Mouse (Mus musculus): ENCODE measurements around the gene Taldo1. TPM values are rescaled to one million over a fixed set of nuclear protein-coding genes. Genes with fewer than 3 reads are reported as not detected.

Gene Taldo1
- 360 and 366 TPM in 2 replicates for polyA plus RNA-seq (2012; rRNA removed; ENCODE audit: low replicate concordance)

DNA sequence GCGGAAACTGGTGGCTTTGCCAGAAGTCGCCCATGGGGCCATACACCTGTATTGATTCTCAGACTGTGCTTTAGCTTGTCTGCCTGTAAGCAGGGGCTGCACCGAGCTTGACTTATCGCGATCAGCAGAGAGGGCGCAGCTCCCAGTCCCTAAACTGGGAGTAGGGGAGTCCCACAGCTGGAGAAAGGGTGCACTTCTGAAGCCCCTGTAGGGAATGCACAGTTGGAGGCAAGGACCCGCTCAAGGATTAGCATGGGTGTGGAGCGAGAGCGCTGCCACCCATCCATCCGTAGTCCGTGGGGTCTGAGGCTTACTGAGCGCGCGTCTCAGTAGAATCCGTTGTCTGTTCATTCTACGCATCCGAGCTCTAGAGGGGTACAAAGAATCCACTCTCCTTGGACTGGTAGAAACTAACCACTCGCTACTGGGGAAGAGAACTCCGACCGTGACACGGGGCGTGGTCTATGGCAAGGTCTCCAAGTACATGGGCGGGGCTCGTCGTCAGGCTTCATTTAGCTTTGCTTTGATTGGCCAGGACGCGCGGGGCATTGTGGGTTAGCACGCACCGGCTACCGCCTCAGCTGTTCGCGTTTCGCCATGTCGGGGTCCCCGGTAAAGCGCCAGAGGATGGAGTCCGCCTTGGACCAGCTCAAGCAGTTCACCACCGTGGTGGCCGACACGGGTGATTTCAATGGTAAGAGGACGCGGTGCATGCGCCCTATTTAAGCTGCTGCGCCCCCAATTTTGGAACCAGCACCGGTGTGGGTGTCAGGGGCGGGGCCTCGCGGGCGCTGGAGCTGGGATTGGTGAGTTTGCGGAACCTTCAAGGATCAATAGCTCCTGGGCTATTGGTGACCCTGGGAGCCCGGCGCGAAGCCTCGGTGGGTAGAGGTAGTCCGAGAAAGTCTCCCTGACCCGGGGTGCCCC lies at the start of gene Taldo1:
Gene Taldo1, plus strand, starts transcription at position 575 of the 927 bp plus-strand sequence.

DNA sequence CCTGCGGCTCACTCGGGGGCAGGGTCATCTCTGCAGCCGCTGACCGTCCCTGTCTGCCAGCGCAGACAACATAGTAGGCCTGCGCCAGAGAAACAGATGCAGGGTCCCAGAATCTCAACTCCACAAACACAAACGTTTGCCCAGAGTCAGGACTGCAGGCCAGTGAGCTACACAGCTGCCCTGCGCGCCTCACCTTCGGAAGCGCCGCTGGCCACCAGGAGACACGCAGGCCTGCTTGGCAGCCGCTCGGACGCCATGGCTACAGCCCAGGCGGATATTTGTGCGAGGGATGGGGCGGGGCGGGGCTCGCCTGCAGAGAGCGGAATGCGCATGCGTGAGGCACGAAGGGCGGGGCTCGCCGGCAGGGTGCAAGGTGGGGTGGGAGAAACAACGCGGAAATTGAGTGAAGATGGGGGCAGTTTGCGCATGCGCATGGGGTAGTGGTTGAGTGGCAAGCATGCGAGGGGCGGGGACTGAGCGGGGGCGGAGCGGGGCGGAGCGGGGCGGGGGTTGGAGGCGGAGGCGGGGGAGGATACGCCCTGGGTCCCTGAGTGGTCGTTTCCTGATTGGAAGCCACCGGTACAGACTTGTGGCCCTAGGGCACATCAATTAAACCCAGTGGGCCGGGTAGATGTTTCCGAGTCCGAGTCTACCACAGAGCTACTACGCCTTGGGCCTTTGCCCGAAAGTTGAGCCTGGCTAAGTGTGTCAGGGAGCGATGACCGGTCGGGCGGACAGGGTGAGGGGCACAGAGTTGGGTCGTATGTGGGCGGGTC lies 22.0 kb downstream of the Taldo1 start, which contains the start of gene Gatd1:
Gene Gatd1, minus strand, starts transcription at position 328 of the 776 bp plus-strand sequence.

GRCm38 (mm10) chr7:141429310-141429709 lies 37.3 kb downstream of the Taldo1 start, which contains the start of gene Cend1:
Gene Cend1 (minus strand): TSS chr7:141429491.

DNA sequence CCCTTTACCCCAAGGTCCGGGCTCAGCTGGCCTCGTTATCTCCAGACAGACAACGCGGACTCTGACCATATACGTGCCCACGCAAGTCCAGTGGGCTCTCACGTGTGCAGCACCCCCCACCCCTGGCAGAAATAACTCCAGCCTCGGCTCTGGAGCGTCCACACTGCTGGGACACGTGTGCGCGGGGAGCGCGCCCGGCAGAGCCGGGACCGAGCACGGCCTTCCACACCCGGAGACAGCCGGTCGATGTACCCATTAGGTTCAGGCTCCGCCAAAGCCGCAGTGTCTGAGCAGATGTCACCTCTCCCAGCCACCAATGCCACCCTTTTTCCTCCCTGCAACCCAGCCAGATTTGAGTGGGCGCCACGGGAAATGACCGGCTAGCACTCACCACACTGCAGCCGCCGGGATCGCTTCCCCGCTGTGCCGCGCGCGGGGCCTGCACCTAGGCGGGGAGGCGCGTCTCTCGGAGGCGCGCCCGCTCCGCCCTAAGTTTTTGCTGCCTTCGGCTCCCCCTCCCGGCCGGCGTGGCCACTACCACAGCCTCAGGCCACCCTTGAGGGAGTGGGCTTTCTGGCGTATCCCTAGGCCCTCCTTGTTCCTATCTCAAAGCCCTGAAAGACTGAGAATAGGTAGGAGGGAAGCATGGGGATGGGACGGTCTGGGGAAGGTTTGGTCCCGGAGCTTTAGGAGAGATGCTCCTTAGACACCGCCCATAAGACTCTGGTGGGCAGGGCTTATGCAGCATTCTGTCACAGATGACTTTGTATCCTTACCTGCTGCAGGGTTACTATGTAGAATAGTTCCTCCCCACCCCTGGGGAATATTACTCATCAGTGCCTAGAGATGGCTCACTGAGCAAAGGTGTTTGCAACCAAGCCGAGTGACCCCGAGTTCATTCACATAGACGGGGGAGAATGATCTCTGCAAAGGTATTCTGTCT lies 45.5 kb downstream of the Taldo1 start, which contains the start of gene Slc25a22:
Gene Slc25a22, minus strand, starts transcription at position 715 of the 943 bp plus-strand sequence.

DNA sequence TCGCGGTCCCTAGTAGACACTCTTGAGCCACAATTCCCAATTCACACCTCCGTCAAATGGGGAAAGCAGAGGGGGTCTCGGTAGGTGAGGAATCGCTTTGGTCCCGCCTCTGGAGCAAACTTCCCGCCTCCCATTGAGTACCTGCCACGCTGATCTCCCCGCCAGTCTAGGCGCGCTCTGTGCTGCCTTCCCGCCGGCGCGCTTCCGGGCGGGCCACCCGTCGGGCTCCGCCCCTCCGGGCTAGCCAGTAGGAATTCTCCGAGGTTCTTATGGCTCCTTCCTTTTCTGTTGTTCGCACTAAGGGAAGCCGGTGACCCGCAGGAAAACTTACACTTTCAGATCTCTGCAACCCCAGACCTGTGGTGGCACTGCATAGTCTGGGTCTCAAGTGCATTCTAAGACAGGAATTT lies 51.8 kb downstream of the Taldo1 start, which contains the start of gene Pidd1:
Gene Pidd1, minus strand, starts transcription at position 198 of the 410 bp plus-strand sequence.

DNA sequence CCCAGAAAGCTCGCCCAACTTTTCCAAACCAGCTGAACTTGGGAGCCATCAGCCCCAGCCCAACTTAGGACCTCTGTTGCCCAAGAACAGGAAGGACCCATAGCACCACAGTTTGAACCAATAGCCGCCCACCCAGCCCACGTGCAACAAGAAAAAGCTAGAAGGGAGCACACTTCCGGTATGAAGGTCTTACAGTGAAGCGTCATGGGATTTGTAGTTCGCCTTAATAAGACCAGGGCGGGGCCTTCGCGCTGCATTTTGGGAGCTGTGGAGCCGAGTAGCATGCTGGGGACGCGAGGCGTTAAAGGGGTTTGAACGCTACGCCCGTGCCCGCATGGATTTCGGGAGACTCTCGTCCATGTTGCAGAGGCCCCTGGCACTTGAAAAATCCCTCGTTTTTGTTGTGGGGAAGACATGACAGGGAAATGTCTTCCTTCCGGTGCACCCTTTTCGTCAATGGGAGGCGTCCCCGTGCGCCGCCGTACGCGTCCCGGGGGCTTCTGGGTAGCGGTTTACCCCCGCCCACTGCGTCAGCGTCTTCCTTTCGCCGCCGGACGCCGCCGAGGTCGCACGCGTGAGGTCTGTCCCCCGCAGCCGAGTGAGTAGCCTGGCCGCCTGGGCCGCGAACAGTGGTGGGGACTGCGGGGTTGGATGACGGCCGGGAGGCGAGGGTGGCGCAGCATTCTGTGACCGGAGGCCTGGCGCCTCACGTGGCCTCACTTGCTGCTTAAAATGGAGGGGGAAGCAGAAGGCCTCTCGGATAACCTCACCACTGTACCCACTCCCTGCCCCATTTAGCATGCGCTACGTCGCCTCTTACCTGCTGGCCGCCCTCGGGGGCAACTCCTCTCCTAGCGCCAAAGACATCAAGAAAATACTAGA lies 55.4 kb downstream of the Taldo1 start, which contains the start of gene Rplp2:
Gene Rplp2, plus strand, starts transcription at position 261 of the 882 bp plus-strand sequence.

Other genes starting within 250 kb of the Taldo1 start
- gene Rnh1, start 219.3 kb upstream of the Taldo1 start, polyA plus RNA-seq (2012; rRNA removed; ENCODE audit: low replicate concordance), result 122 and 142 TPM in 2 replicates
- 52.0 and 63.9 TPM in 2 replicates for gene Hras, start 198.2 kb upstream of the Taldo1 start, polyA plus RNA-seq (2012; rRNA removed; ENCODE audit: low replicate concordance)
- gene Lrrc56, start 198.0 kb upstream of the Taldo1 start, polyA plus RNA-seq (2012; rRNA removed; ENCODE audit: low replicate concordance), result 7.7 and 9.8 TPM in 2 replicates
- gene Lmntd2, start 178.1 kb upstream of the Taldo1 start, polyA plus RNA-seq (2012; rRNA removed; ENCODE audit: low replicate concordance), result 4.3 and 5.2 TPM in 2 replicates
- gene Rassf7, start 176.3 kb upstream of the Taldo1 start, polyA plus RNA-seq (2012; rRNA removed; ENCODE audit: low replicate concordance), result 20.0 and 26.7 TPM in 2 replicates
- gene Phrf1, start 163.4 kb upstream of the Taldo1 start, polyA plus RNA-seq (2012; rRNA removed; ENCODE audit: low replicate concordance), result 14.1 and 24.6 TPM in 2 replicates
- gene Irf7, start 125.7 kb upstream of the Taldo1 start, polyA plus RNA-seq (2012; rRNA removed; ENCODE audit: low replicate concordance), result 98.3 and 195 TPM in 2 replicates
- gene Cdhr5, start 115.4 kb upstream of the Taldo1 start, polyA plus RNA-seq (2012; rRNA removed; ENCODE audit: low replicate concordance), result 0.17 and 0.99 TPM in 2 replicates
- gene Sct, start 113.1 kb upstream of the Taldo1 start, polyA plus RNA-seq (2012; rRNA removed; ENCODE audit: low replicate concordance), result 0.83 and 3.3 TPM in 2 replicates
- 0.06 TPM in 1 of 2 replicates, not detected in the other for gene Drd4, start 100.2 kb upstream of the Taldo1 start, polyA plus RNA-seq (2012; rRNA removed; ENCODE audit: low replicate concordance)
- 19.0 and 23.7 TPM in 2 replicates for gene Deaf1, start 64.5 kb upstream of the Taldo1 start, polyA plus RNA-seq (2012; rRNA removed; ENCODE audit: low replicate concordance)
- 44.4 and 63.2 TPM in 2 replicates for gene Tmem80, start 64.5 kb upstream of the Taldo1 start, polyA plus RNA-seq (2012; rRNA removed; ENCODE audit: low replicate concordance)
- 38.9 and 52.4 TPM in 2 replicates for gene Eps8l2, start 53.3 kb upstream of the Taldo1 start, polyA plus RNA-seq (2012; rRNA removed; ENCODE audit: low replicate concordance)
- gene Gatd1, start 21.9 kb downstream of the Taldo1 start, polyA plus RNA-seq (2012; rRNA removed; ENCODE audit: low replicate concordance), result 67.3 and 68.4 TPM in 2 replicates
- 0.35 and 0.57 TPM in 2 replicates for gene Cend1, start 37.3 kb downstream of the Taldo1 start, polyA plus RNA-seq (2012; rRNA removed; ENCODE audit: low replicate concordance)
- gene Slc25a22, start 45.7 kb downstream of the Taldo1 start, polyA plus RNA-seq (2012; rRNA removed; ENCODE audit: low replicate concordance), result 171 and 174 TPM in 2 replicates
- gene Pidd1, start 51.8 kb downstream of the Taldo1 start, polyA plus RNA-seq (2012; rRNA removed; ENCODE audit: low replicate concordance), result 13.3 and 19.4 TPM in 2 replicates
- 451 and 651 TPM in 2 replicates for gene Rplp2, start 55.2 kb downstream of the Taldo1 start, polyA plus RNA-seq (2012; rRNA removed; ENCODE audit: low replicate concordance)
- 2,420 and 2,700 TPM in 2 replicates for gene Pnpla2, start 63.0 kb downstream of the Taldo1 start, polyA plus RNA-seq (2012; rRNA removed; ENCODE audit: low replicate concordance)
- 66.3 and 119 TPM in 2 replicates for gene Cracr2b, start 68.9 kb downstream of the Taldo1 start, polyA plus RNA-seq (2012; rRNA removed; ENCODE audit: low replicate concordance)
- 588 and 591 TPM in 2 replicates for gene Cd151, start 75.2 kb downstream of the Taldo1 start, polyA plus RNA-seq (2012; rRNA removed; ENCODE audit: low replicate concordance)
- 48.6 and 51.6 TPM in 2 replicates for gene Polr2l, start 82.9 kb downstream of the Taldo1 start, polyA plus RNA-seq (2012; rRNA removed; ENCODE audit: low replicate concordance)
- gene Tspan4, start 83.0 kb downstream of the Taldo1 start, polyA plus RNA-seq (2012; rRNA removed; ENCODE audit: low replicate concordance), result 166 and 173 TPM in 2 replicates
- 30.1 and 37.1 TPM in 2 replicates for gene Chid1, start 147.7 kb downstream of the Taldo1 start, polyA plus RNA-seq (2012; rRNA removed; ENCODE audit: low replicate concordance)
- gene Ap2a2, start 170.0 kb downstream of the Taldo1 start, polyA plus RNA-seq (2012; rRNA removed; ENCODE audit: low replicate concordance), result 56.9 and 63.6 TPM in 2 replicates